Mouse (Mus musculus): ENCODE data around the gene Slc35e3.

- TF ChIP-seq GATA1 (IDR thresholded peaks at IDR 0.05; ENCODE audit: low read length) (no peak), TAL1 (IDR thresholded peaks at IDR 0.05; ENCODE audit: low read length) (no peak)
Observed at GRCm38 (mm10) chr10:117749050-117749686, 3.0 kb upstream of the Slc35e3 start.
